Mouse (Mus musculus) heart, adult 11 months (tissue): ENCODE data around the gene Cc2d2a.

Experiments used
- DNase-seq: peaks from one replicate; pipeline ENCODE4 v3.0.0; 2022

Gene Cc2d2a

GRCm38 (mm10) chr5:43728375-43729165 lies 66.4 kb downstream of the Cc2d2a start:
- DNase-seq: no peak

- no peak for DNase-seq
These were observed 70.2 kb downstream of the Cc2d2a start for GRCm38 (mm10) chr5:43732381-43732780.

GRCm38 (mm10) chr5:43744187-43744586 lies 82.0 kb downstream of the Cc2d2a start:
- DNase-seq: no peak

GRCm38 (mm10) chr5:43745156-43745555 lies 83.0 kb downstream of the Cc2d2a start:
- no peak for DNase-seq

GRCm38 (mm10) chr5:43748039-43748438 lies 85.9 kb downstream of the Cc2d2a start:
- no peak for DNase-seq

- DNase-seq: no peak
These were observed 86.9 kb downstream of the Cc2d2a start for GRCm38 (mm10) chr5:43749092-43749491.

GRCm38 (mm10) chr5:43770618-43771354 lies 108.6 kb downstream of the Cc2d2a start:
- no peak for DNase-seq

GRCm38 (mm10) chr5:43771555-43771954 lies 109.4 kb downstream of the Cc2d2a start:
- DNase-seq: no peak

- DNase-seq: no peak
These were observed 114.3 kb downstream of the Cc2d2a start for GRCm38 (mm10) chr5:43776407-43776806.

- no peak for DNase-seq
These were observed 114.8 kb downstream of the Cc2d2a start for GRCm38 (mm10) chr5:43776993-43777392.

GRCm38 (mm10) chr5:43778583-43778982 lies 116.4 kb downstream of the Cc2d2a start:
- DNase-seq: no peak

- no peak for DNase-seq
These were observed 119.4 kb downstream of the Cc2d2a start for GRCm38 (mm10) chr5:43781423-43781976.

- DNase-seq: peak; percentile 99
These were observed 120.1 kb downstream of the Cc2d2a start for GRCm38 (mm10) chr5:43781977-43782930.

- no peak for DNase-seq
These were observed 121.8 kb downstream of the Cc2d2a start for GRCm38 (mm10) chr5:43783996-43784395.

GRCm38 (mm10) chr5:43786607-43787006 lies 124.5 kb downstream of the Cc2d2a start:
- DNase-seq: peak; percentile 79

- no peak for DNase-seq
These were observed 126.0 kb downstream of the Cc2d2a start for GRCm38 (mm10) chr5:43787976-43788752.
